Mouse (Mus musculus): ENCODE results near the gene Zfp3.

Gene Zfp3

DNA sequence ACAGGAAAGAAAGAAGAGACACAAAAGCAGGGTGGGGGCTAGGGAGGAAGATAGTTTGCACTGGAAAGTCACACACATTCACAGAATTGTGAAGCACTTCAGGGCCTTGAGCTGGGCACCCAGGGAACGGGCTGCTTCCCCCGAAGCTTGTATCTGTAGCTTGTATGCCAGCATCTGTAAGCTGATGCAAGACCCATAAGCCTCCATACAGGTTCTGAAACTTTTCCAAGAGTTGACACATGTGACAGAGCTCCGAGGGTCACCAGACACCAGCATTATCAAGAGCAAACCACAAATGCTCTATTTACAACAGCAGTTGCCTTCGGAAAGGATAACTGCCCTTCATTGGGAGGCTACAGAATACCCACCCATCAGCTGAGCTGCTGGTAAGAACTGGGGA lies 43.6 kb downstream of the Zfp3 start:
- no peak for DNase-seq (ENCODE audit: low spot score in 2 of 2)

DNA sequence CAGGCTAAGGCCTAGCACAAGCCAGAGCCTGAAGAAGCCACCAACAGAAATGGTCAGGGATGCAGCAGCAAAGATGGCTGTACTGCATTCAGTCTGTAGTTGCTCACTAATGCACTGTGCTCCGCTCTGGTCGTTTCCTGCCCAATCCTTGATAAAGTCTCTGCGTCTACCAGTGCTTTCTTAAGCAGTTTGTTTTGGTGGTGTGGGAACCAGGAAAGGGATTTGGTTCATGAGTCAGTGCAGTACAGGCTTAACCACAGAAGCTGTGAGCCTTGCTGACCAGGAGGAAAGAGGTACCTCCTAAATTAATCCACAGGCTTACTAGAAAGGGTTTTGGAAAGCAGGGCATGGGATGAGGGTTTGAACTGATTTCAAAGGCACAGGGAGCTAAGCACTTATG lies 44.1 kb downstream of the Zfp3 start:
- DNase-seq (ENCODE audit: low spot score in 2 of 2): no peak

DNA sequence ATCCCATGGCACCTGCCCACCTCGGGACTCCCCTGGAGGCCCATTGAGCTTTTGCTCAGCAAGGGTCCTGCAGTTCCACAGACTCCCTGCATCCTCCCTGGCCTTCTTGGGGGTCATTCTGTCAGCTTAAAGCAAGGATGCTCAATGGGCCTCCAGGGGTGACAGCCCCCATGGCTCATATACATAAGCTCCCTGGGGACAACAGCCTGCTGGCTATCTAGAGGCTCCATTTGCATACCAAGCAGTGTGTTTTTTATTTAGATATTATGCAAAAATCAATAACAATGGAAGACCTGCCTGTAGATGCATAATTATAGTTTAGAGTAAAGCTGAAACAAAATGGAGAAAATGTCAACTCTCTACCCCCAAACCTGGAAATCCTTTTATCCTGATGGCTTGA lies 45.0 kb downstream of the Zfp3 start:
- no peak for DNase-seq (ENCODE audit: low spot score in 2 of 2)

DNA sequence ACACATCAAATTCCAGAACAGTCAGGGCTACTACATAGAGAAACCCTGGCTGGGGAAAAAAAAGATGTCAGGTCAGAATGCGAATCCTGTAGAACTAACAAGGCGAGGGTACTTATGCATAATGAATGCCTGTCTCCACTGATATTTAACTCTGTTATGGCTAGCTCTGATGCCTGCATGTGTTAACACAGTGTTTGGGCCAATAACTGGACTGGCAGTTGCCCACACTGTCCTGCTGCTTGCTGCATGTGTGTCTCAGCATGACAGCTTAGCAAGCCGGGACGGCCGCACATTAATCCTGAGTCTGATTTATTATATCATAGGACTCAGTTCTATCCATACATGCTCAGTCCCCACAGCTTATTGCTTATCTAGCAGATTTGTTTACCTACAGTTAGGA lies 47.0 kb downstream of the Zfp3 start:
- DNase-seq (ENCODE audit: low spot score in 2 of 2): no peak

DNA sequence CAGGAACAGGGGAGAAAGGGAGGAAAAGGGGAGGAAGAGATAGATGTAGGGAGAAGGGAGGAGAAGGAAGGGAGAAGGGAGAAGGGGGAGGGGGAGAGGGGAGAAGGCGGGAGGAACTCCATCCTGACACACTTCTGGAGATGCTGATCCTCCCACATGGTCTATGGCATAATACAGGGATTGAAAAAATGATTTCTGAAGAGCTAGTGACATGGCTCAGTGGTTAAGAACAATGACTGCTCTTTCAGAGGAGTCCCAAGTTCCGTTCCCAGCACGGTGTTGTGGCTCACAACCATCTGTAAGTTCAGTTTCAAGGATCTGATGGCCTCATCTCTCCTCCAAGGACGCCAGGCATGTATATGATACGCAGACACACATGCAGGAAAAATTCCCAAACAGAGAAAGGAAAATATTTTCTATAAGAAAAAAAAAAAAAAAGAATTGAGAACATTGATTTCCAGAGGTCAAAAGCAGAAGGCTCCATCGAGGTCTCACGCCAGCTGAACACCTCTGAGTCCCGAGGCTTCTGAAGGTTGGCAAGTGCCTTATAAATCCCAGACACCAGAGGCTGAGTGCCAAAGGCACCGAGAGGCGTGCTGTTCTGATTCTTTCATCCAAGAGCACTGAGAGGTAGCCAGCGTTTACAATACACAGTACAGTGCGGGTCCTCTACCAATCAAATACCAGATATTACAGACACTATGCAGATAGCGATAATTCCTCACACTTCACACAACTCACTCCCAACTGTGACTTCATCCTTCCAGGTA lies 47.6 kb downstream of the Zfp3 start:
- DNase-seq (ENCODE audit: low spot score in 2 of 2): no peak

DNA sequence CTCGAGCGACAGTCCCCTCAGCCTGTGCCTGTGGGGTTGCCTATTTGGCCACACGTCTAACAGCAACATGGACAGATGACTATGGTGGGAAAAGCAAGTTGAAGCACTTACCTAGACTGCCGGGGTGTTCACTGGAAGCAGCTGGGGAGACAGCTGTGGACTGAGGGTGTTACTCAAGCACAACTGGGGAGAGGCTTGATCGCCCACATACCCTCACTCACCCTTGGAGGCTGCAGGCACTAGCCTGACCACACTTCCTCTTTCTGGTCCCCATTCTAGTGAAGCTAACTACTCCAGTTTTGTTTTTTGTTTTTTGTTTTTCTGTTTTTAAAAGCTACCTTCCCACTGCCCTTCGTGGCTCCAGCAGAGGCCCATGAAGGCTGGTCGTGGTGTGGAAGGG lies 48.4 kb downstream of the Zfp3 start, which contains the start of gene Scimp:
TSS of gene Scimp (minus strand) at position 222 of the 400 bp plus-strand sequence.
- no peak for DNase-seq (ENCODE audit: low spot score in 2 of 2)

DNA sequence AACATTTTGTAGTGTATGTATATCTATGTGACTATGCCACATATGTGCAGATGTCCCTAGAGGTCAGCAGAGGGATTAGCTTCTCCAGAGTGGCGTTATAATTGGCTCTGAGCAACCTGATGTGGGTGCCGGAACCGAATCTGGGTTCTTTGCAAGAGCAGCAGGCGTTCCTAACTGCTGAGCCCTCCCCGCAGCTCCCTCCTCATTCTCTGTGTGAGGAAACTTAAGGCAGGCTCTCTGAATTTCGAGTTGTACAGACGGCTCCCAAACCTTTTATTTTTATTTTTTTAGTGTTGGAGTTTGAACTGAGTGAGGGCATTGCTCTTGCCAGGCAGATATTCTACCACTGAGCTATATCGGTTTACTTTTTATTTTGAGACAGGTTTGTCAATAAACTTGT lies 51.1 kb downstream of the Zfp3 start:
- DNase-seq (ENCODE audit: low spot score in 2 of 2): no peak

DNA sequence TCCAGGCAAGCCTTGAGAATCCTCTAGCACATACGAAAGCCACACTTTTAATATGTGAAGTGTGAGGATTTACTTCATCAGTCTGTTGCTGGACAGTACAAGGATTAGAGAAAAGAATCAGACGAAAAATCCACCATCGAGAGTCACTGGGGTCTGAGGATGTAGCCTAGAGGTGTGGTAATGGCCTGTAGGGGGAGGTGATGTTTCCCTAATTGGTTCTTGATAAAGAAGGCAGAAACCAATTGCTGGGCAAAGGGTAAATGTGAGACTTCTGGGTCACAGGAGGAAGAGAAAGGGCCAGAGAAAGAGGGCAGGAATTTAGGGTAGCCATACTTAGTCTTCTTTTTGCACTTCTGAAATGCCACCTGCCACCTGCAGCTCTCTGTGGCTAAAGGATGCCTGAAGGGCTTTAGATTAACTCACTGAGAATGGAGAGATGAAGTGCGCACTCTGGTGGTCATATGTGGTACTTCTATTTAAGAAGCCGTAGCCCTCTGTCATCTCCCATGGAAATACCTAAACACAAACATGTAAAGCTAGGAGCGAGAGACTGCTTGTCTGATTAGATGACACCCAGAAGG lies 51.6 kb downstream of the Zfp3 start:
- DNase-seq (ENCODE audit: low spot score in 2 of 2): peak; percentile 45 to 55

DNA sequence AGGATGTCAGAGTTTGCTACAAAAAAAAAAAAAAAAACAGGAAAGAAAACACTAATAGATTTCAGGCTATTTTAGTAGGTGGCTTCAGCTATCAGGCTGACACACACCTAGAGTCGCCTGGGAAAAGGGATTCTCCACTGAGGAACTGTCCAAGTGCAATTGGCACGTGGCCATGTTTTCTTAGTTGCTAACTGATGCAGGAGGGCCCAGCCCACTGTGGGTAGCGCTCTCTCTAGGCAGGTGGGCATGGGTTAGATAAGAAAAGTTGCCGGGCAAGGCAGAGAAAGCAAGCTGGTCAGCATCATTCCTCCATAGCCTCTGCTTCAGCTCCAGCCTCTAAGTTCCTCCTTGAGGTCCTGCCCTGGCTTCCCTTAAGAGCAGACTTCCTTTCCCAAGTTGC lies 52.8 kb downstream of the Zfp3 start:
- DNase-seq (ENCODE audit: low spot score in 2 of 2): no peak

DNA sequence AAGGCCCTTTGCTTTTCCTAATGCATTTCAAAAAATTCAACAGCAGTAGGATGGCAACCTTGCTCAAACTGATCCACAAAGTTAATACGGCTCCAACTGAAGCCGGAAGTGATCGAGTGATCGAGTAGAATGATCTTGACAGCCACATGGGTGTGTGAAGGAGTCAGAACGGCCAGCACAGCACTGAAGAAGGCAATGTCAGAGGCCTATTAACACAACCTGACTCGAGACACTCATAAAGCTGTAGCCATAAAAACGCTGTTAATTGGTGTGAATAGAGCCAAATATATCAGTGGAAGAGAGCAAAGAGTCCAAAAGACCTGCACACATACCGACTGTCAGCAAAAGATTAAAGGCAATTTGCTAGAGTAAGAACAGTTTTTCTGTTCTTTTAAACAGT lies 56.1 kb downstream of the Zfp3 start:
- no peak for DNase-seq (ENCODE audit: low spot score in 2 of 2)

DNA sequence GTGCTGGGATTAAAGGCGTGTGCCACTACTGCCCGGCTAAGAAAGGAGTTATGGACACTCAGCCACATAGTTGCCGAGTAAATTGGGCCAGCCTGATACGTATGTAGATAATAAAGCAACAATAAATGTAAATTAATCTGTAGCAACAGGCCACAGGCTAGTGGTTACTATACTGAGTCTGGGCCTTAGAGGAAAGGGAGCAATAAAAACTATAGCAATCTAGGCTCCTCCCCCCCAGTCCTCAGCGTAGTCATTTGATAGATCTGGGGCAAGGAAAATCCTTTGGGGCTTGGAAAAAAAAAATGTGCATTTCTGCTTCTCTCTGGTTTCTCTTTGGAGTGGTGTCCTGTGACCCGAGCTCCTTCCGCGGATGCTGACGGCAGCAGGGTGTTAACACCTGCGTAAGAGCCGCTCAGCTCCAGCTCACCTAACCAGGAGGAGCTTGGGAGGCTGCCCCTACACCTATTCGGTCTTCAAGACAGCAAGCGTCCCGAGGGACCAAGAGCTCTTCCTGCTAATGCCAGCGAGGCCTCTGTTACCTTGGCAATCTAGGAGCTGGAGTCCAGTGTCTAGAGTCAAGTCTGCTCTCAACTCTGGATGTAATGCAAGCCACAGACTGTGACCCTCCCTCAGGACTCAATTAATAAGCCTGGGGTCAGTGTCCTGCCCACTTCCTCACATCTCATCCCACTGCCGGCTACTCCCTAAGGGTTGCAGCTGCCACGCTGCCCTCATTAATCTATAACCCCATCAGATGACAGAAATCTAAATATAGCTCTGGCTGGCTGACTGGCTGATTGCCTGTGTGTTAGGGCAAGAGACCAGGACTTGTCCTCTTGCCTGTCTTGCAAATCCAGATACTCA lies 58.0 kb downstream of the Zfp3 start:
- no peak for DNase-seq (ENCODE audit: low spot score in 2 of 2)

Data from right cerebral cortex, postnatal 10 days (tissue).